Mouse (Mus musculus): ENCODE data around the gene Gtpbp10.

DNA sequence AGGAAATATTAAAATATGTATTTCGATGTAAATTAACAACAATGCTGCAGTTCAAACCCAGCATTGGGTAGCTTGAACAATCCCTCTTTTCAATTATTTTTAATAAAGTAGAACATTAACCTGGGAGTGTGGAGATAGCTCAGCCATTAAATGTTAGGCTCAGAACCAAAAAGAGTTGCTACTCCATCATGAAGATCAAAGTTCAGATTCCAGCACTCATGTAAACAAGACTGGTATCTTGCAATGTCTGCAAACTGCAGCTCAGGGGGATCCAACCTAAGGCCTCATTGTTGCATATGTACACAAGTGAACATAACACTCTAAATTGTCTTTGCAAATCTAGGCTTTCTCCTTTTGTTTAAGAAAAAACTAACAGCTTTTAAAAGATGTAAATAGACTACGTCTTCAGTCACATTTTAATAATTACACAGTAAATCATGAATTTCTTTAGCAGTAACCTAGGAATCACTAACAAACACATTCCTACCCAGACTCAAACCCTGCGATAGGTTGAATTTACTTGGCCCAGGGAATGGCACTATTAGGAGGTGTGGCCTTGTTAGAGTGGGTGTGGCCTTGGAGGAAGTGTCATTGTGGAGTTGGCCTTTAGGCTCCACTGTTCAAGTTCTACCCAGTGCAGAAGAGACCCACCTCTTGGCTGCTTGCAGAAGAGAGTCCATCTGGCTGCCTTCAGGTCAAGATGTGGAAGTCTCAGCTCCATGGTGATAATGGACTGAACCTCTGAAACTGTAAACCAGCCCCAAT, 25.5 kb downstream of the Gtpbp10 start:
- TF ChIP-seq POLR2A (IDR thresholded peaks at IDR 0.05; ENCODE audit: control insufficient read depth, low read depth, low read length) (no peak), CTCF (IDR thresholded peaks at IDR 0.05; ENCODE audit: control insufficient read depth, insufficient read depth, insufficient replicate concordance, low read depth, low read length) (no peak)

All from testis, adult 2 months (tissue).